Mouse (Mus musculus) brain, embryonic 14.5 days (tissue): ENCODE data around the gene Fgf10. TPM values are rescaled to one million over a fixed set of nuclear protein-coding genes. Genes with fewer than 3 reads are reported as not detected.
A peak's percentile ranks its signal among the peaks of the same experiment; 100 is the strongest.

Source experiments
- DNase-seq: peaks from one replicate; pipeline ENCODE4 v3.0.0-alpha.2; 2011; ENCODE audit warnings: low read depth
- CTCF ChIP-seq: fragments of 200-500 bp; IDR thresholded peaks from 2 replicates; pipeline ENCODE4 v1.5.1; 2012; ENCODE audit warnings: inconsistent platforms, mild to moderate bottlenecking, moderate library complexity, borderline replicate concordance; ENCODE audit not compliant: insufficient read depth, insufficient read length; ENCODE audit errors: extremely low read depth
- POLR2A ChIP-seq: fragments of 200-500 bp; IDR thresholded peaks from 2 replicates; pipeline ENCODE4 v1.6.1; 2012; ENCODE audit warnings: mild to moderate bottlenecking, inconsistent platforms, borderline replicate concordance; ENCODE audit not compliant: poor library complexity, insufficient read depth, insufficient read length, severe bottlenecking; ENCODE audit errors: extremely low read depth
- polyA plus RNA-seq: library from polyadenylated mRNA; depleted of rRNA; stranded (reverse); fragments of >200 nt; gene quantifications from 2 replicates; pipeline ENCODE4 v1.2.3, GENCODE M21; 2012

Gene Fgf10
- polyA plus RNA-seq, 1 experiment: 1.3 TPM

DNA sequence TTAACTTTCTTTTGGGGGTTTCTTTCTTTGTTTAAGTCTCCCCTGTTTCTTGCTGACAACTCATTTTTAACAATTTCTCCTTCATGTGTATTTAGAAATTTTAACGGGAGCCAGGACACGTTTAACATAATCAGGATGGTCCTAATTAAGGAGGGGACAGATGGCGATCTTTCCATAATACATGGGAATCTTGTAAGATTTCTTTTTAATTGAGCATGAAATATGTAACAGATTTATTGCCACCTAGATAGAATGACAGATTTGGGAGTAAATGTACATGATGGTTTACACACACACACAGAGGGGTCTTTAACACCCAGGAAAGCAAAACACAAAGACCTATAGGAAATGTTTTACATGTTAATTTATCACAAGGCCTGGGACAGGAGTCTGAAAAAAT, 137.1 kb downstream of the Fgf10 start:
- peak; percentile 65 for DNase-seq
- TF ChIP-seq POLR2A (no peak), CTCF (no peak)

DNA sequence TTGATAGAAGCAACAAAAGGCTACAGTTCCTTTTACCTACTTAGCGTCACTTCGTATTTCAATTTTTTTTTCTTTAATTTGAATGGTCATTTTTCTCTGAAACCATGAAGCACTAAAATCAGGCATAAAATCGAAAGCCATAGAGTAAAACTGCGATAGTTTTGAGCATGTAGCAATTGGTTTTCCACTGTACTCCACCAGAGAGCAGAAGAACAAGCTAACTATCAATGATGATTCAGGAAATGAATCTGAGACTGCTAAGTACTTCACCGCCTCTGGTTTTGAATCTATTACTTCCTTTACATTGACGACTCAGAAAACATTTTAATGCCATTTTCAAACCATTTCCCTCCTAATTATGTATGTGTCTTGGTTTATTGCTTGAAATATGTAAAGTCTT, 150.2 kb downstream of the Fgf10 start:
- TF ChIP-seq CTCF (no peak), POLR2A (no peak)
- DNase-seq: no peak

DNA sequence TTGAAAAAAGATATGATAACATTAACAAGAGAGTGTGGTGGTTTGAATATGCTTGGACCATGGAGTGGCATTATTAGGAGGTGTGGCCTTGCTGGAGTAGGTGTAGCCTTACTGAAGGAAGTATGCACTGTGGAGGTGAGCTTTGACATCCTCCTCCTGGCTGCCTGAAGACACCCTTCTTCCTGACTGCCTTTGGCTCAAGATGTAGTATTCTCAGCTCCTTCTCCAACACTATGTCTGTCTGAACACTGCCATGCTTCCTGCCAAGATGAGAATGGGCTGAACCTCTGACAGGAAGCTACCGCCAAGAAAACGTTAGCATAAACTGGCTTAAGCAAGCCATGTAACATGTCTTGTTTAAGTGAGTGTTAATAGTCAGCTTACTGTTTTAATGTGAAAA, 153.5 kb downstream of the Fgf10 start:
- peak; percentile 7 for DNase-seq
- TF ChIP-seq CTCF (no peak), POLR2A (no peak)

DNA sequence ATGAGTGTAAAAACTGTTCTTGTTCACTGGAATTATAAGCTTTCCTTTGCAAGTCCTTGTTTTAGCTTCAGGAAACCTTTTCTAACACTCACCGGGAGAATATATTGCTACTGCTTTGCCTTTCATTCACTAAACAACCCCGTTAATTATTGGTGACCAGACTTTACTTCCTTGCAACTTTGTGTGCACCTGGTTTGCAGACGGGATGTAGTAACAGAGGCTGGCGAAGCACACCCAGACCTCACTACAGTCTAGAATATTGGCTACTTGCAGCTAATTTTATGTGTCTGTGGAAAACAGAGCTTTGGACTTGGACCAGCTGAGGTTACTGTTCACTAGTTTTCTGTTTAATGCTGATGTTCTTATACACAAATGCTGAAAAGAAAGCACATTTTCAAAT, 155.5 kb downstream of the Fgf10 start:
- no peak for DNase-seq
- no peak for TF ChIP-seq POLR2A
- no peak for TF ChIP-seq CTCF

DNA sequence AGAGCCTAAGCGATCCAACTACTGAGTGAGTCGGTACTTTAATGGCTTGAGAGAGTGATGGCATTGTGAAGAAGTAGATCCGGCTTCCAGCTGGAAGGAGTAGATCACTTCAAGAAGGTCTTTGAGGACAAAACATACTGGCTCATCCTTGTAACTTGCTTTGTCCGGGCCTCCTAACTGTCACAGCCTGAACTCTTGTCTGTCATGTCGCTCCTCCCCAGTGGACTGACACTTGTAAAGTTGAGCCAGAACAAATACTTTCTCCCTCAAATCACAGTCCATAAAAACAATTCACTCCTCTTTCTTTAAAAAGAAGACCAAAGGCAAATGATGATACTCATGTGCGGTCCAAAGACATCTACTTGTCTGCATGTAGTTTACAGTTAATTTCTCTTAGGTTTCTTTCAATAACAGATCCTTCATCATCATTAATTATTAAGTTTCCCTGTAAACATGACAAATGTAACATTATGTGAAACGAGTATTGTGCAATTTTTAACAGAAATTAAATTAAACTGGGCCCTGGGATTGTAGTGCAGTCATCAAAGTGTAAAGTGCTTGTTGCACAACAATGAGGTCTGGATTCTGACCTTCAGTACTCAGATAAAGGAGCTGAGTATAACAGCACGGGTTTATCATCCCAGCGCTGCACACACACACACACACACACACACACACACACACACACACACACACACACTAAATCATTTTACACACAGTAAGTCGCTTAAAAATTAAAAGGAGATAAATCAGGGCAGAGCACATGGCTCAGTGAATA, 159.2 kb downstream of the Fgf10 start:
- TF ChIP-seq CTCF: no peak
- no peak for TF ChIP-seq POLR2A
- no peak for DNase-seq

DNA sequence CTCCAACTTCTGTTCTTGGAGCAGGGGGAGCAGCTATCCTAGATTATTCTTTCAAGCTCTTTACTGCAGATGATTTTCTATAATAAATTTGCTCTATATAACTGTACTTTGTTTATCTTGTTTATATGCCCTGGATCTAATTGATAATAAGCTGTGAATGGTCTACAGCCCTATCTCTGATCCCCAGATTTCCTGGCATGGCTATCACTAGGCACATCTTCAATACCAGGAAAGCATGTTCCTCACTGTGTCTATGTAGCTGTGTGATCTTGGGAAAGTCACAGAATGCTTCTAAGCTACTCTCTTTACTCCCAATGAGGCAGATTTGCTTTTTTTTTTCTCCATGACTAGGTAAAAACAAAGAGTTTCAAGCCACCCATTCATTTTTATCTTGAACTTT, 164.4 kb downstream of the Fgf10 start:
- TF ChIP-seq POLR2A: no peak
- TF ChIP-seq CTCF: no peak
- no peak for DNase-seq

DNA sequence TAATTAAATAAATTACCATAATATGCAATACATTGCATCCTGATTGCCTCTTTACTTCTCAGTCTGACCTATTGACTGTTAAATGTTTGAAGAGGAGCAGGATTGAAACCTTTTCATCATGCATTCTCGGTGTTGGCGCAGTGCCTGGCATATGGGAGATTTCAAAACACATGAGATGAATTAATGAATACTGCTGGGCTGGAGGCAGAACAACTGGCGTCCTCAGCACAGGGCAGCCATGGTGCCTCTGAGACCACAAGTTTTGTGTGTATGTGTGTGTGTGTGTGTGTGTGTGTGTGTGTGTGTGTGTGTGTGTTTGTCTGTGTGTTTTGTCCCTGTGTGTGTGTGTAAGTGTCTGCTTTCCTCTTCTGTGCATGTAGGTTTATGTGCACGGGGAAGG, 165.5 kb downstream of the Fgf10 start:
- DNase-seq: peak; percentile 68
- TF ChIP-seq POLR2A (no peak), CTCF (no peak)
